Mouse (Mus musculus) heart, embryonic 15.5 days (tissue): ENCODE results near the gene Pou5f1. TPM values are rescaled to one million over a fixed set of nuclear protein-coding genes. Genes with fewer than 3 reads are reported as not detected.
"Not testable (repeated sequence)": the region's sequence is repeated elsewhere in the genome, so short reads cannot be mapped to it uniquely, and the experiment has no call there.

Experiments used
- ATAC-seq: fragments of 200-750 bp; cut with Nextera tagmentation; replicated peaks from 2 replicates; pipeline ENCODE4 v1.8.0; 2017; ENCODE audit warnings: low read depth, moderate TSS enrichment; ENCODE audit not compliant: insufficient number of reproducible peaks, insufficient read depth, low FRiP score
- H3K27ac ChIP-seq: fragments of 300-500 bp; sonication (generic); 2 replicates; pipeline ENCODE4 v1.5.1; 2015; ENCODE audit warnings: mild to moderate bottlenecking, inconsistent platforms
- H3K27me3 ChIP-seq: fragments of 300-500 bp; sonication (generic); 2 replicates; pipeline ENCODE4 v1.6.1; 2015; ENCODE audit warnings: inconsistent platforms
- H3K36me3 ChIP-seq: fragments of 300-500 bp; sonication (generic); 2 replicates; pipeline ENCODE4 v1.6.1; 2015; ENCODE audit warnings: mild to moderate bottlenecking, inconsistent platforms
- H3K4me1 ChIP-seq: fragments of 300-500 bp; sonication (generic); replicated peaks from 2 replicates; pipeline ENCODE4 v1.6.1; 2015; ENCODE audit warnings: inconsistent platforms
- H3K4me2 ChIP-seq: fragments of 300-500 bp; sonication (generic); 2 replicates; pipeline ENCODE4 v1.6.1; 2015; ENCODE audit warnings: inconsistent platforms, mild to moderate bottlenecking, moderate library complexity
- H3K4me3 ChIP-seq: fragments of 300-500 bp; sonication (generic); 2 replicates; pipeline ENCODE4 v1.5.1; 2015; ENCODE audit warnings: mild to moderate bottlenecking, inconsistent platforms
- H3K9ac ChIP-seq: fragments of 300-500 bp; sonication (generic); 2 replicates; pipeline ENCODE4 v1.6.1; 2015; ENCODE audit warnings: mild to moderate bottlenecking, inconsistent platforms
- H3K9me3 ChIP-seq: fragments of 300-500 bp; sonication (generic); replicated peaks from 2 replicates; pipeline ENCODE4 v1.6.1; 2016; ENCODE audit warnings: inconsistent platforms
- WGBS: fragments of 180-500 bp; shearing (Covaris S2); methylation state at CpG from one replicate; pipeline ENCODE4 v1.1.7; 2015; ENCODE audit warnings: mixed read lengths; 5-methylcytosine and 5-hydroxymethylcytosine counted together
- polyA plus RNA-seq: library from polyadenylated mRNA; unstranded; fragments of >200 nt; fragmentation: Nextera tagmentation; extraction: Ambion mirVana; gene quantifications from 2 replicates; pipeline ENCODE4 v1.2.1, GENCODE M21; 2015

Pou5f1 gene
- polyA plus RNA-seq, 1 experiment from 2014 or later, result not detected

GRCm38 (mm10) chr17:35497124-35497523 lies 8.7 kb upstream of the Pou5f1 start:
- WGBS, result 92% methylated on average over 7 of the region's 7 CpGs
- Histone ChIP-seq H3K9me3 (no peaks in the 10 kb centered on the region), H3K4me2 (no peak overlapping the region), H3K9ac (no peak overlapping the region), H3K36me3 (no peaks in the 10 kb centered on the region), H3K27ac (no peak overlapping the region), H3K27me3 (peaks cover 4% of the 10 kb centered on the region; the same call in 1 of the 2 replicates), H3K4me1 (no peaks in the 10 kb centered on the region), H3K4me3 (no peak overlapping the region)
- ATAC-seq, result no peak

GRCm38 (mm10) chr17:35502226-35502625 lies 3.6 kb upstream of the Pou5f1 start:
- 13% methylated on average over 6 of the region's 6 CpGs for WGBS
- no peak overlapping the region for H3K4me2 ChIP-seq
- H3K4me1 ChIP-seq, result no peaks in the 10 kb centered on the region
- peaks cover 37% of the 10 kb centered on the region for H3K27me3 ChIP-seq
- ATAC-seq, result no peak
- no peaks in the 10 kb centered on the region for H3K36me3 ChIP-seq
- no peak overlapping the region for H3K27ac ChIP-seq
- H3K9ac ChIP-seq, result no peak overlapping the region
- H3K4me3 ChIP-seq, result no peak overlapping the region
- H3K9me3 ChIP-seq, result no peaks in the 10 kb centered on the region

GRCm38 (mm10) chr17:35502762-35503161 lies 3.1 kb upstream of the Pou5f1 start:
- Histone ChIP-seq H3K27me3 (peaks cover 41% of the 10 kb centered on the region), H3K27ac (no peak overlapping the region), H3K9me3 (no peaks in the 10 kb centered on the region), H3K4me3 (no peak overlapping the region), H3K36me3 (no peaks in the 10 kb centered on the region), H3K4me2 (no peak overlapping the region), H3K4me1 (no peaks in the 10 kb centered on the region), H3K9ac (no peak overlapping the region)
- WGBS, result 55% methylated on average over 5 of the region's 5 CpGs
- no peak for ATAC-seq

GRCm38 (mm10) chr17:35503849-35504248 lies 2.0 kb upstream of the Pou5f1 start:
- H3K27ac ChIP-seq, result no peak overlapping the region
- no peaks in the 10 kb centered on the region for H3K9me3 ChIP-seq
- H3K4me1 ChIP-seq, result no peaks in the 10 kb centered on the region
- peaks cover 49% of the 10 kb centered on the region for H3K27me3 ChIP-seq
- H3K9ac ChIP-seq, result no peak overlapping the region
- no peaks in the 10 kb centered on the region for H3K36me3 ChIP-seq
- no peak overlapping the region for H3K4me2 ChIP-seq
- WGBS, result 29% methylated on average over 5 of the region's 5 CpGs
- H3K4me3 ChIP-seq, result no peak overlapping the region
- no peak for ATAC-seq

GRCm38 (mm10) chr17:35504628-35505481 lies 963 bp upstream of the Pou5f1 start:
- H3K9me3 ChIP-seq, result no peaks in the 10 kb centered on the region
- H3K27ac ChIP-seq, result no peak overlapping the region
- 26% methylated on average over 8 of the region's 8 CpGs for WGBS
- H3K36me3 ChIP-seq, result no peaks in the 10 kb centered on the region
- H3K4me3 ChIP-seq, result no peak overlapping the region
- peaks cover 58% of the 10 kb centered on the region for H3K27me3 ChIP-seq
- no peak overlapping the region for H3K9ac ChIP-seq
- no peaks in the 10 kb centered on the region; the same call in 1 of the 2 replicates for H3K4me1 ChIP-seq
- ATAC-seq, result no peak
- no peak overlapping the region for H3K4me2 ChIP-seq

- no peaks in the 10 kb centered on the region for H3K9me3 ChIP-seq
- no peaks in the 10 kb centered on the region for H3K36me3 ChIP-seq
- 19% methylated on average over 10 of the region's 10 CpGs for WGBS
- no peak overlapping the region for H3K4me3 ChIP-seq
- no peak overlapping the region for H3K9ac ChIP-seq
- H3K27me3 ChIP-seq, result peaks cover 55% of the 10 kb centered on the region
- ATAC-seq, result no peak
- H3K4me1 ChIP-seq, result no peaks in the 10 kb centered on the region; the same call in 1 of the 2 replicates
- no peak overlapping the region for H3K4me2 ChIP-seq
- no peak overlapping the region for H3K27ac ChIP-seq
These were observed 1.1 kb downstream of the Pou5f1 start for GRCm38 (mm10) chr17:35506881-35507280.

GRCm38 (mm10) chr17:35507556-35508260 lies 1.9 kb downstream of the Pou5f1 start:
- WGBS, result 27% methylated on average over 13 of the region's 13 CpGs
- Histone ChIP-seq H3K27me3 (peaks cover 53% of the 10 kb centered on the region), H3K4me2 (no peak overlapping the region), H3K9me3 (no peaks in the 10 kb centered on the region), H3K36me3 (no peaks in the 10 kb centered on the region), H3K4me3 (no peak overlapping the region), H3K27ac (no peak overlapping the region), H3K4me1 (no peaks in the 10 kb centered on the region; the same call in 1 of the 2 replicates), H3K9ac (no peak overlapping the region)
- no peak for ATAC-seq

GRCm38 (mm10) chr17:35508279-35508678 lies 2.5 kb downstream of the Pou5f1 start:
- not testable (repeated sequence) for ATAC-seq, H3K4me3 ChIP-seq, H3K27ac ChIP-seq, H3K4me1 ChIP-seq, H3K36me3 ChIP-seq, H3K4me2 ChIP-seq, H3K9me3 ChIP-seq, H3K9ac ChIP-seq
- 52% methylated on average over 5 of the region's 5 CpGs for WGBS
- H3K27me3 ChIP-seq, result peaks cover 51% of the 10 kb centered on the region

GRCm38 (mm10) chr17:35509284-35509683 lies 3.5 kb downstream of the Pou5f1 start:
- H3K27me3 ChIP-seq, result peaks cover 49% of the 10 kb centered on the region
- H3K36me3 ChIP-seq, result no peaks in the 10 kb centered on the region
- H3K9me3 ChIP-seq, result no peaks in the 10 kb centered on the region
- ATAC-seq, result no peak
- 13% methylated on average over 8 of the region's 8 CpGs for WGBS
- no peak overlapping the region for H3K4me2 ChIP-seq
- H3K9ac ChIP-seq, result no peak overlapping the region
- H3K27ac ChIP-seq, result no peak overlapping the region
- peaks cover 3% of the 10 kb centered on the region for H3K4me1 ChIP-seq
- H3K4me3 ChIP-seq, result no peak overlapping the region

- no peak overlapping the region for H3K4me3 ChIP-seq
- H3K9ac ChIP-seq, result no peak overlapping the region
- 83% methylated on average over 7 of the region's 7 CpGs for WGBS
- peaks cover 14% of the 10 kb centered on the region for H3K27me3 ChIP-seq
- no peak for ATAC-seq
- H3K4me2 ChIP-seq, result no peak overlapping the region
- peaks cover 29% of the 10 kb centered on the region for H3K4me1 ChIP-seq
- H3K36me3 ChIP-seq, result no peaks in the 10 kb centered on the region
- no peaks in the 10 kb centered on the region for H3K9me3 ChIP-seq
- H3K27ac ChIP-seq, result no peak overlapping the region
These were observed 7.3 kb downstream of the Pou5f1 start for GRCm38 (mm10) chr17:35512916-35513626.

- WGBS, result 22% methylated on average over 2 of the region's 2 CpGs
- peaks cover 9% of the 10 kb centered on the region; the same call in 1 of the 2 replicates for H3K27me3 ChIP-seq
- peak overlapping the region; percentile 78 for H3K4me2 ChIP-seq
These were observed 8.1 kb downstream of the Pou5f1 start for GRCm38 (mm10) chr17:35513886-35514285.

More at GRCm38 (mm10) chr17:35513886-35514285, 8.1 kb downstream of the Pou5f1 start:
- Histone ChIP-seq H3K36me3 (no peaks in the 10 kb centered on the region), H3K9me3 (no peaks in the 10 kb centered on the region), H3K9ac (no peak overlapping the region), H3K27ac (no peak overlapping the region), H3K4me1 (peaks cover 34% of the 10 kb centered on the region), H3K4me3 (peak overlapping the region; percentile 81; the same call in 1 of the 2 replicates)
- no peak for ATAC-seq
